Mouse (Mus musculus) myocyte (in vitro differentiated cells): ENCODE results near the gene Trpm3. TPM values are rescaled to one million over a fixed set of nuclear protein-coding genes. Genes with fewer than 3 reads are reported as not detected.

ENCODE experiments used
- H3K27me3 ChIP-seq: one replicate; pipeline ENCODE4 v1.6.1; 2011; ENCODE audit not compliant: control insufficient read depth, insufficient read depth, insufficient read length
- H3K36me3 ChIP-seq: one replicate; pipeline ENCODE4 v1.6.1; 2011; ENCODE audit not compliant: control insufficient read depth, insufficient read depth
- H3K4me2 ChIP-seq: one replicate; pipeline ENCODE4 v1.6.1; 2011; ENCODE audit warnings: low read depth, control low read depth
- H3K4me3 ChIP-seq: one replicate; pipeline ENCODE4 v1.5.1; 2011; ENCODE audit warnings: mild to moderate bottlenecking, control low read depth, moderate library complexity
- H3K79me2 ChIP-seq: one replicate; pipeline ENCODE4 v1.6.1; 2011; ENCODE audit not compliant: control insufficient read depth, insufficient read depth
- H3ac ChIP-seq: one replicate; pipeline ENCODE4 v1.6.1; 2011; ENCODE audit not compliant: control insufficient read depth, insufficient read length
- CEBPB ChIP-seq: IDR thresholded peaks from 2 replicates; pipeline ENCODE4 v1.6.1; 2011; ENCODE audit warnings: mild to moderate bottlenecking, moderate library complexity; ENCODE audit not compliant: poor library complexity, insufficient read depth, severe bottlenecking
- E2F4 ChIP-seq: IDR thresholded peaks from one replicate; pipeline ENCODE4 v1.6.1; 2011; ENCODE audit warnings: mild to moderate bottlenecking, control low read depth, moderate library complexity; ENCODE audit not compliant: insufficient read depth
- MAX ChIP-seq: IDR thresholded peaks from one replicate; pipeline ENCODE4 v1.6.1; 2011; ENCODE audit warnings: low read depth, mild to moderate bottlenecking, control low read depth
- MYOD1 ChIP-seq, 3 experiments: IDR thresholded peaks; one replicate each; pipeline ENCODE4 v1.6.1; 2011; ENCODE audit warnings: control low read depth in 2 of 3, low read depth in 2 of 3, mild to moderate bottlenecking in 2 of 3, moderate library complexity in 1 of 3; ENCODE audit not compliant: insufficient read length in 2 of 3, control insufficient read depth in 1 of 3
- MYOG ChIP-seq, 3 experiments: IDR thresholded peaks; one replicate each; pipeline ENCODE4 v1.6.1; 2011; ENCODE audit warnings: control low read depth in 2 of 3, low read depth in 2 of 3, mild to moderate bottlenecking in 2 of 3; ENCODE audit not compliant: insufficient read length in 2 of 3, control insufficient read depth in 1 of 3, insufficient read depth in 1 of 3
- POLR2A ChIP-seq: IDR thresholded peaks from one replicate; pipeline ENCODE4 v1.6.1; 2011; ENCODE audit warnings: low read depth, mild to moderate bottlenecking, control low read depth, moderate library complexity; ENCODE audit not compliant: insufficient read length
- POLR2AphosphoS2 ChIP-seq: IDR thresholded peaks from one replicate; pipeline ENCODE4 v1.6.1; 2011; ENCODE audit warnings: low read depth, control low read depth; ENCODE audit not compliant: insufficient read length
- REST ChIP-seq: IDR thresholded peaks from one replicate; pipeline ENCODE4 v1.6.1; 2011; ENCODE audit warnings: mild to moderate bottlenecking, control low read depth, moderate library complexity; ENCODE audit not compliant: insufficient read depth, insufficient read length
- SRF ChIP-seq: IDR thresholded peaks from one replicate; pipeline ENCODE4 v1.6.1; 2011; ENCODE audit warnings: low read depth; ENCODE audit not compliant: control insufficient read depth, insufficient read length
- TCF12 ChIP-seq: IDR thresholded peaks from one replicate; pipeline ENCODE4 v1.6.1; 2011; ENCODE audit warnings: mild to moderate bottlenecking, control low read depth; ENCODE audit not compliant: poor library complexity, insufficient read depth, severe bottlenecking
- TCF3 ChIP-seq: IDR thresholded peaks from one replicate; pipeline ENCODE4 v1.6.1; 2011; ENCODE audit warnings: low read depth, control low read depth; ENCODE audit not compliant: insufficient read length
- USF1 ChIP-seq: IDR thresholded peaks from one replicate; pipeline ENCODE4 v1.6.1; 2011; ENCODE audit warnings: low read depth, mild to moderate bottlenecking, control low read depth, moderate library complexity
- polyA plus RNA-seq: library from polyadenylated mRNA; unstranded; fragments of >200 nt; fragmentation: generic; extraction: Trizol; gene quantifications from one replicate; pipeline ENCODE4 v1.2.1, GENCODE M21; 2012; ENCODE audit warnings: missing spikeins

Gene Trpm3
- polyA plus RNA-seq, 1 experiment: 0.05 TPM

DNA sequence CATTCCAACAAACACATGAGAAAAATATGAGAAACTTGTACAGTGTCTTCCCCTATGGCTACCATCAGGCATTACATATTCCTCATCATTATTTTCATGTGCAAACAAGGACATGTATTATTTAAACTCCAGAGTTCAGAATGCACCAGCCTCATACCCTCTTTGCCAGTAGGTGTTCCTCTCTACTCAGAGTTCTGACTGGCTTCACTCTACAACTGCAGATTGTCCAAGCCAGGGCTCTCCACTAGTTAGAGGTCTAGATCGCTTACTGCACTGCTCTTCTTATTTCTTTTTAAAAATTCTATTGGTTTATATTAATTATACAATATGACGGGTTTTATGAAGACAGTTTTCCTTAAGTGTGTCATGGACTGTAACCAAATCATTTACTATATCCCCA is 498.9 kb downstream of the Trpm3 start:
- Histone ChIP-seq H3K4me2 (no peak overlapping the region), H3ac (no peak overlapping the region), H3K36me3 (no peaks in the 10 kb centered on the region), H3K4me3 (no peak overlapping the region), H3K79me2 (no peaks in the 10 kb centered on the region), H3K27me3 (no peaks in the 10 kb centered on the region)
- TF ChIP-seq TCF3 (no peak), POLR2A (no peak), SRF (no peak), CEBPB (no peak), USF1 (no peak), POLR2AphosphoS2 (no peak), TCF12 (no peak), MYOD1 (IDR thresholded peaks at IDR 0.05; ENCODE audit: control insufficient read depth in 1 of 3, insufficient read length in 2 of 3, low read depth in 2 of 3) (no peak), REST (no peak), MAX (no peak), MYOG (IDR thresholded peaks at IDR 0.05; ENCODE audit: control insufficient read depth in 1 of 3, insufficient read depth in 1 of 3, insufficient read length in 2 of 3, low read depth in 2 of 3) (no peak), E2F4 (no peak)

DNA sequence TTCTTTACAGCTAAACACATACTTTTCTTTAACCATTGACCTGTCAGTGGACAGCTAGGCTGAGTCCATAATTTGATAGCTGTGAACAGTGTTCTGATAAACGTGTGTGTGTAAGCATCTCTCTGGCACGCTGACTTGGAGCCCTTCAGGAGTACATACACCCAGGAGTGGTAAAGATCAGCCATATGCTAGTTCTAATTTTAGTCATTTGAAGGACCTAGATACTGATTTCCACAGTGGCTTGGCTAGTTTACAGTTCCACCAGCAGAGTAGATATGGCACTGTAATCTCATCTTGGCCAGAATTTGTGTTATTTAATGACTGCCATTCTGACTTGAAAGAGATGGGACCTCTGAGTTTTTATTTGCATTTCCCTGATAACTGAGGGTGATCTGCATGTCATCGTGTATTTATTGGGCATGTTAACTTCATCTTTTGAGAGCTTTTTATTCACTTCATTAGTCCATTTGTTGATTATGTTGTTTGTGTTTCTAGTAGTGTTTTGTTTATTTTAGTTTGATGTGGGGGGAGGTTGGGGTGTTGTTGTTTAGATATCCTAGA is 499.6 kb downstream of the Trpm3 start:
- H3ac ChIP-seq: no peak overlapping the region
- no peaks in the 10 kb centered on the region for H3K79me2 ChIP-seq
- H3K36me3 ChIP-seq: no peaks in the 10 kb centered on the region
- H3K4me2 ChIP-seq: no peak overlapping the region
- TF ChIP-seq CEBPB (no peak), POLR2A (no peak), REST (no peak), E2F4 (no peak), MYOD1 (IDR thresholded peaks at IDR 0.05; ENCODE audit: control insufficient read depth in 1 of 3, insufficient read length in 2 of 3, low read depth in 2 of 3) (no peak), MYOG (IDR thresholded peaks at IDR 0.05; ENCODE audit: control insufficient read depth in 1 of 3, insufficient read depth in 1 of 3, insufficient read length in 2 of 3, low read depth in 2 of 3) (no peak), USF1 (no peak), TCF12 (no peak), TCF3 (no peak), MAX (no peak), POLR2AphosphoS2 (no peak), SRF (no peak)
- H3K4me3 ChIP-seq: no peak overlapping the region
- no peaks in the 10 kb centered on the region for H3K27me3 ChIP-seq

DNA sequence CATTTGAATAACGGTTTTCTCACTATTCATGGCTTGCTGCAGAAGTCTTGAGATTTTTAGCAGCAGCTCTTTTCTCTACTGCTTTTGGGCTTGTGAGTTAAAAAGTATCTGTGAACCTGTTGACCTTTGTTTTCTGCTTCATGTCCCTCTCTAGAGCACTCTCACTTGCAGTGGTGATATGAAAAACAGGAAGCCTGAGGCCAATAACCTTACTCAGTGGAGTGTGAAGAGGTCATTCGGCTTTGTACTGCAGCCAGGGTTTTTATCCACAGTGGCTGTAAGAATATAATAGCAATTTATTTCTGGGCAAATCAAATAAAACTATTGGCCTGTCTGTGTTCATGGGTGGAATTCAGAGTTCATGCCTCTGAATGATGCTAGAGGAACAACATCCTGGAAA is 503.3 kb downstream of the Trpm3 start:
- TF ChIP-seq MYOD1 (IDR thresholded peaks at IDR 0.05; ENCODE audit: control insufficient read depth in 1 of 3, insufficient read length in 2 of 3, low read depth in 2 of 3) (no peak), TCF12 (no peak), MAX (no peak), TCF3 (no peak), POLR2AphosphoS2 (no peak), E2F4 (no peak), SRF (no peak), CEBPB (no peak), POLR2A (no peak), REST (no peak), MYOG (IDR thresholded peaks at IDR 0.05; ENCODE audit: control insufficient read depth in 1 of 3, insufficient read depth in 1 of 3, insufficient read length in 2 of 3, low read depth in 2 of 3) (no peak), USF1 (no peak)
- Histone ChIP-seq H3K4me2 (no peak overlapping the region), H3K4me3 (no peak overlapping the region), H3K79me2 (no peaks in the 10 kb centered on the region), H3ac (no peak overlapping the region), H3K27me3 (no peaks in the 10 kb centered on the region), H3K36me3 (no peaks in the 10 kb centered on the region)

DNA sequence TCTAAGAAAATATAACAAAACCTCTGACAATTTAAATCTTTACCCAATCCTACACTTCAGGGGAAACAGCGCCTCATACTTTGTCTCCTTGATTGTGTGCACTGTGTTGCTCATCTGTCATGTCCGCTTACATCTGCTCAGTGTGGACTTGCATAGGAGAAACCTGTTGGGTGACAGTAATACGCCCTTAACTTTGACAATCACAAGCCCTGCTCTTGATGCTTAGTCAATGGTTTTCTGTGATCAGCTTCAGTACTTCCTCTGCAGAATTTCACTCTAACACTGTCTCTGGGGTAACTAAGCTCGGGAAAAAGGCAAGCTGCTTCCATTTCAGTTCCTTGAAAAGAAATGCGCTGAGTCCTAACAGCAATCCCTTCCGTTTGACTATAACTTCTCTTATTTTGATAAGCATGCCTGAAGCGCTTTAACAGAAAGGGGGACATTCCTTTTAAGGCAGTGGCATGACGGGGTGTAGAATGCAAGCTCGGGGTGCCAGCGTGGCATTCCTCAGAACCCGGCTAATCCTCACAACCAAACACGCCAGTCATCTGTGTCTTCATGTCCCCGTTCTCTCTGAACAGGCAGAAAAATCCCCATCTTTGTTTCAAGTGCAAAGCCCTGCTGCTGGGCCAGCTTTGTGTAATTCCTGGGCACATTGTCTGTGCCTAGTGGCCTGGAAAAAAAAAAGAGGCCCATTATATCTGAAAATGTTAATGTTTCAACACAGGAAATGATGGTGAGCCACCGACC is 517.8 kb downstream of the Trpm3 start:
- Histone ChIP-seq H3ac (no peak overlapping the region), H3K36me3 (no peaks in the 10 kb centered on the region), H3K27me3 (no peaks in the 10 kb centered on the region), H3K4me3 (no peak overlapping the region), H3K4me2 (peak overlapping the region; percentile 59), H3K79me2 (no peaks in the 10 kb centered on the region)
- TF ChIP-seq POLR2A (no peak), MYOG (IDR thresholded peaks at IDR 0.05; ENCODE audit: control insufficient read depth in 1 of 3, insufficient read depth in 1 of 3, insufficient read length in 2 of 3, low read depth in 2 of 3) (no peak), SRF (no peak), POLR2AphosphoS2 (no peak), TCF12 (no peak), REST (no peak), CEBPB (no peak), USF1 (no peak), TCF3 (no peak), E2F4 (no peak), MAX (no peak), MYOD1 (IDR thresholded peaks at IDR 0.05; ENCODE audit: control insufficient read depth in 1 of 3, insufficient read length in 2 of 3, low read depth in 2 of 3) (no peak)
